Mouse (Mus musculus) ES-E14 (cell line): ENCODE results near the gene Gstt3. TPM values are rescaled to one million over a fixed set of nuclear protein-coding genes. Genes with fewer than 3 reads are reported as not detected.

Experiments
- DNase-seq: peaks from one replicate; pipeline ENCODE4 v3.0.0-alpha.2; 2013; ENCODE audit warnings: low read depth, low spot score
- H3K27ac ChIP-seq: 2 replicates; pipeline ENCODE4 v1.5.1; 2012; ENCODE audit warnings: low read depth, mild to moderate bottlenecking, low read length, moderate library complexity, mixed read lengths; ENCODE audit not compliant: poor library complexity, insufficient read depth, severe bottlenecking
- H3K36me3 ChIP-seq: 2 replicates; pipeline ENCODE4 v1.6.1; 2012; ENCODE audit warnings: mild to moderate bottlenecking, low read length, moderate library complexity, mixed read lengths; ENCODE audit not compliant: control insufficient read depth, poor library complexity, insufficient read depth, severe bottlenecking
- H3K4me1 ChIP-seq, 2 experiments: fragments of 150-350 bp in 1 of 2; sonication (generic) in 1 of 2; 2 replicates each; pipeline ENCODE4 v1.6.1; 2012; ENCODE audit warnings: low read length in 2 of 2, mild to moderate bottlenecking in 1 of 2, mixed read lengths in 1 of 2; ENCODE audit not compliant: control insufficient read depth in 2 of 2, insufficient read depth in 2 of 2, poor library complexity in 1 of 2
- H3K4me3 ChIP-seq, 2 experiments: fragments of 150-350 bp in 1 of 2; sonication (generic) in 1 of 2; 2 replicates each; pipeline ENCODE4 v1.5.1; 2012; ENCODE audit warnings: low read length in 2 of 2, low read depth in 1 of 2, mild to moderate bottlenecking in 1 of 2, mixed read lengths in 1 of 2; ENCODE audit not compliant: insufficient read depth in 1 of 2, poor library complexity in 1 of 2, severe bottlenecking in 1 of 2
- H3K9ac ChIP-seq: 2 replicates; pipeline ENCODE4 v1.6.1; 2012; ENCODE audit warnings: low read depth, mild to moderate bottlenecking, low read length, mixed read lengths; ENCODE audit not compliant: poor library complexity, insufficient read depth, severe bottlenecking
- H3K9me3 ChIP-seq: fragments of 150-350 bp; sonication (generic); 2 replicates; pipeline ENCODE4 v1.6.1; 2012; ENCODE audit warnings: low read depth, mild to moderate bottlenecking, low read length; ENCODE audit not compliant: control insufficient read depth, insufficient read depth
- CHD2 ChIP-seq: IDR thresholded peaks from 2 replicates; pipeline ENCODE4 v1.6.1; 2014; ENCODE audit warnings: mild to moderate bottlenecking, low read depth, low read length, inconsistent platforms
- HCFC1 ChIP-seq: IDR thresholded peaks from 2 replicates; pipeline ENCODE4 v1.6.1; 2012; ENCODE audit warnings: low read length, inconsistent platforms, borderline replicate concordance; ENCODE audit not compliant: insufficient read depth
- MAFK ChIP-seq: IDR thresholded peaks from 2 replicates; pipeline ENCODE4 v1.6.1; 2014; ENCODE audit warnings: mild to moderate bottlenecking, low read depth, low read length, inconsistent platforms; ENCODE audit not compliant: insufficient read depth
- ZC3H11A ChIP-seq: IDR thresholded peaks from 2 replicates; pipeline ENCODE4 v1.6.1; 2012; ENCODE audit warnings: low read depth, mild to moderate bottlenecking, inconsistent platforms, low read length, borderline replicate concordance
- ZNF384 ChIP-seq: IDR thresholded peaks from 2 replicates; pipeline ENCODE4 v1.6.1; 2012; ENCODE audit warnings: low read depth, low read length, inconsistent platforms
- in situ Hi-C, 2 experiments: fragments of 600-800 bp; cut with MboI; formaldehyde crosslinking; loops; one replicate each; pipeline ENCODE4 v1.15.1; 2025; ENCODE audit warnings: low sequenced_read_pairs in 2 of 2, inconsistent platforms in 1 of 2; ENCODE audit not compliant: unreplicated experiment in 2 of 2
- total RNA-seq: library from RNA; depleted of rRNA; stranded (reverse); fragments of 300-350 nt; gene quantifications from 2 replicates; pipeline ENCODE4 v1.2.3, GENCODE M21; 2012

The Gstt3 gene
- total RNA-seq, 1 experiment = 3.4 TPM

GRCm38 (mm10) chr10:75818641-75819040 is 37.4 kb upstream of the Gstt3 start:
- TF ChIP-seq ZNF384 (no peak), MAFK (no peak), CHD2 (no peak), HCFC1 (no peak), ZC3H11A (no peak)
- in situ Hi-C loops = no loop called here
- H3K27ac ChIP-seq = no peak overlapping the region
- no peak overlapping the region for H3K9ac ChIP-seq
- no peak for DNase-seq
- no peaks in the 10 kb centered on the region for H3K9me3 ChIP-seq
- no peaks in the 10 kb centered on the region for H3K36me3 ChIP-seq
- H3K4me3 ChIP-seq = no peak overlapping the region
- no peaks in the 10 kb centered on the region for H3K4me1 ChIP-seq

- H3K9ac ChIP-seq = no peak overlapping the region
- H3K27ac ChIP-seq = no peak overlapping the region
- H3K36me3 ChIP-seq = no peaks in the 10 kb centered on the region
- no peaks in the 10 kb centered on the region for H3K9me3 ChIP-seq
- no peak for DNase-seq
- no peak overlapping the region for H3K4me3 ChIP-seq
- no peaks in the 10 kb centered on the region for H3K4me1 ChIP-seq
- TF ChIP-seq ZNF384 = no peak
- no peak for TF ChIP-seq MAFK
- in situ Hi-C loops = no loop called here
Observed at GRCm38 (mm10) chr10:75804217-75804616, 23.0 kb upstream of the Gstt3 start.

GRCm38 (mm10) chr10:75798176-75798696 is 17.0 kb upstream of the Gstt3 start, which contains the start of gene Gstt1:
Gene Gstt1 (minus strand): TSS chr10:75798584.
- peak within 1 kb of the TSS; percentile 42; the same call in 1 of the 2 replicates for H3K9ac ChIP-seq
- no peak for DNase-seq
- TF ChIP-seq MAFK (no peak), CHD2 (no peak), HCFC1 (no peak), ZNF384 (no peak), ZC3H11A (no peak)
- no peaks in the 10 kb centered on the region for H3K36me3 ChIP-seq
- peaks cover 4 to 22% of the 10 kb centered on the region in 2 experiments for H3K4me1 ChIP-seq
- H3K4me3 ChIP-seq = peak within 1 kb of the TSS; percentile 45 to 71
- H3K27ac ChIP-seq = no peak within 1 kb of the TSS
- no peaks in the 10 kb centered on the region for H3K9me3 ChIP-seq
- in situ Hi-C loops = no loop called here

- H3K36me3 ChIP-seq = no peaks in the 10 kb centered on the region
- peaks cover 4 to 22% of the 10 kb centered on the region in 2 experiments for H3K4me1 ChIP-seq
- no peak for TF ChIP-seq HCFC1
- TF ChIP-seq ZC3H11A = no peak
- TF ChIP-seq MAFK = no peak
- no peak for TF ChIP-seq CHD2
- no peak for TF ChIP-seq ZNF384
- no peak overlapping the region for H3K27ac ChIP-seq
- no peak for DNase-seq
- no peaks in the 10 kb centered on the region for H3K9me3 ChIP-seq
- H3K4me3 ChIP-seq = peak overlapping the region; percentile 45 to 71; a peak in 3 of 4 replicates
- in situ Hi-C loops = no loop called here
- H3K9ac ChIP-seq = no peak overlapping the region
Observed at GRCm38 (mm10) chr10:75797619-75798175, 16.5 kb upstream of the Gstt3 start.
